Mouse (Mus musculus): ENCODE measurements around the gene Ctnna3.
"Not testable (repeated sequence)": the region's sequence is repeated elsewhere in the genome, so short reads cannot be mapped to it uniquely, and the experiment has no call there.

DNA sequence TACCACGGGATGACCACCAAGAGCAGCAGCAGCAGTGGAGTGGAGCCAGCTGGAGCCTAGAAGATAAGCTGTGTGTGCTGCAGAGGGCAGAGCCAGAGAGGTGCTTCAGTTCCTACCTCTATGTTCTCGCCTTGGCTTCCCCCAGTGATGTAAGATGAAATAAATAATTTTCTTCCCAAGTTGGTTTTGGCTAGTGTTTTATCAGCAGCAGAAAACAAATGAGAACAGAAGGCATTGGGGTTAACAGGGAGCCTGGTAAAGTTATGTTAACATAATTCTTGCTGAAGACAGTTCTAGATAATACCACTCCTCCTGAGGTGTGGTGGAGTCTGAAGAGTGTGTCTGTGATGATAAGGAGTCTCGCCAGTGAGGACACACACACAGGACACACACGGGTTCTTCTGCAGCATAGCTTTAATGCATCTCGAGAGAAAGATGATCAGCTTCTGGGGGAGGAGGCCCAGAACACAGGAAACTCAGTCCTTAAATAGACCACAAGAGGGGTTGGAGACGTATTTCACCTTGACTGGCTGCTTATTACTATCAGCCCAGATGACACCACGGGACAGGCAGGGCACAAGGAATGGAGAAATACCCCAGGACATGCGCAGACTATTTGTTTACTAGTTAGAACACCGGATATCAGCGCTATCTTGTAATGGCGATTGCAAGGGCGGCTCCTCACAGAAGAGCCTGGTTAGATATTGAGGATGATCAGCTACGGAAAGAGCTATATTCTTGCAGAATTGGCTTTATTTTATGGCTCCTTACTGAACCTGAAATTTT lies 14.9 kb downstream of the Ctnna3 start:
- not testable (repeated sequence) for TF ChIP-seq EP300, CTCF (IDR thresholded peaks at IDR 0.05; ENCODE audit: low read depth)
